Mouse (Mus musculus): ENCODE results near the gene Mobp.

The Mobp gene

DNA sequence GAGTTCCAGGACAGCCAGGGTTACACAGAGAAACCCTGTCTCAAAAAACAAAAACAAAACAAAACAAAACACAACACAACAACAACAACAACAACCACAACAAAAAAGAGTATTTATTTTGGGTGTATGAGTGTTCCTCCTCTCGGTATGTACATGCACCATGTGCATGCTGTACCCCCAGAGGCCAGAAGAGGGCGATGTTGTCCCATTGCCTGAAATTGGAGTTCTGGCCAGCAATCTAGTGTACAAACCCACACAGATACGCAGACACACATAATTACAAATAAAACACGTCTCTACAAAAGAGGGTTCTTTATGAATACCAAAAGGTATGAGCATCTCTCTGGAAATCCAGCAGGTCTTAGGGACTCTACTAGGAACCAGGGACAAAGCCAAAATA lies 60.6 kb downstream of the Mobp start:
- no peak for DNase-seq (ENCODE audit: low read depth, low spot score)

- no peak for DNase-seq (ENCODE audit: low read depth, low spot score)
Measured at GRCm38 (mm10) chr9:120210865-120211264, 61.4 kb downstream of the Mobp start.

GRCm38 (mm10) chr9:120212936-120213335 lies 63.4 kb downstream of the Mobp start:
- DNase-seq (ENCODE audit: low read depth, low spot score) = no peak

DNA sequence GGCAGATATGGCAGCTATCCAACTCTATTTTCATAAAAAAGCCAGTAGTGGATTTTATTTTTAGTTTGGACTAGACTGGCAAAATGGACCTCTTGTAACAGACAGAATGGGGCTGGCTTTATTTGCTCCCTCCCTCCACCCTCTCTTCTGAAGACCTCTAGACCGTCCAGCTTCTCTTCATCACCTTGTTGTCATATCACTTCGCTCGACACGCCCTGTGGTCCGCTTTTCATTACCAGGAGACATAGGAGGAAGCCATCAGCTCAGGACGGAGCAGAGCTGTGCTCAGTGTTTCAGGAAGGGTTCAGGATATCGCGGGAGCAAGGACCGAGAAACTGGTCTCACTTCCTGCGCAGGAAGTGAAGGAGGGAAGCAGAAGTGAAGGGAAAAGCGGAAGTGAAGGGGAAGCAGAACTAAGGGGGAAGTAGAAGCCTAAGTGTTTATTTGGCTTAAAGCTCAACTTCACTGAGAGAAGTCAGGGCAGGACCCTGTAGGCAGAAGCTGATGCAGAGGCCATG lies 65.5 kb downstream of the Mobp start:
- no peak for DNase-seq (ENCODE audit: low read depth, low spot score)

GRCm38 (mm10) chr9:120219411-120219810 lies 69.9 kb downstream of the Mobp start:
- DNase-seq (ENCODE audit: low read depth, low spot score) = no peak
